Mouse (Mus musculus) hindbrain, embryonic 13.5 days (tissue): ENCODE measurements at regions not wholly inside any gene's neighbourhood (a gene's known extent, or its start where the extent isn't known, plus 50 kb on each side); places are given as distances from the start of the nearest gene placed in this dataset.

Experiments used
- ATAC-seq: fragments of 200-750 bp; cut with Nextera tagmentation; 2 replicates; pipeline ENCODE4 v1.8.0; 2017; ENCODE audit warnings: moderate TSS enrichment; ENCODE audit not compliant: low FRiP score
- H3K27ac ChIP-seq: fragments of 300-500 bp; sonication (generic); 2 replicates; pipeline ENCODE4 v1.5.1; 2015; ENCODE audit warnings: inconsistent platforms, mild to moderate bottlenecking, moderate library complexity
- H3K27me3 ChIP-seq: fragments of 300-500 bp; sonication (generic); 2 replicates; pipeline ENCODE4 v1.6.1; 2015; ENCODE audit warnings: mild to moderate bottlenecking, inconsistent platforms
- H3K36me3 ChIP-seq: fragments of 300-500 bp; sonication (generic); 2 replicates; pipeline ENCODE4 v1.6.1; 2015; ENCODE audit warnings: mild to moderate bottlenecking, inconsistent platforms
- H3K4me1 ChIP-seq: fragments of 300-500 bp; sonication (generic); replicated peaks from 2 replicates; pipeline ENCODE4 v1.6.1; 2015; ENCODE audit warnings: inconsistent platforms
- H3K4me2 ChIP-seq: fragments of 300-500 bp; sonication (generic); 2 replicates; pipeline ENCODE4 v1.6.1; 2015; ENCODE audit warnings: inconsistent platforms, mild to moderate bottlenecking, moderate library complexity
- H3K4me3 ChIP-seq: fragments of 300-500 bp; sonication (generic); 2 replicates; pipeline ENCODE4 v1.5.1; 2015; ENCODE audit warnings: mild to moderate bottlenecking, inconsistent platforms
- H3K9ac ChIP-seq: fragments of 300-500 bp; sonication (generic); 2 replicates; pipeline ENCODE4 v1.6.1; 2015; ENCODE audit warnings: mild to moderate bottlenecking, inconsistent platforms
- H3K9me3 ChIP-seq: fragments of 300-500 bp; sonication (generic); 2 replicates; pipeline ENCODE4 v1.6.1; 2016; ENCODE audit warnings: inconsistent platforms
- WGBS: fragments of 180-500 bp; shearing (Covaris S2); methylation state at CpG from one replicate; pipeline ENCODE4 v1.1.7; 2015; 5-methylcytosine and 5-hydroxymethylcytosine counted together

GRCm38 (mm10) chr10:97368625-97369024, 110.8 kb upstream of the Dcn start:
- Histone ChIP-seq H3K9ac (no peak overlapping the region), H3K4me1 (no peaks in the 10 kb centered on the region), H3K36me3 (no peaks in the 10 kb centered on the region), H3K4me3 (no peak overlapping the region), H3K27ac (no peak overlapping the region), H3K9me3 (no peaks in the 10 kb centered on the region), H3K27me3 (no peaks in the 10 kb centered on the region), H3K4me2 (no peak overlapping the region)
- 77% methylated on average over 3 of the region's 3 CpGs for whole genome bisulfite sequencing
- ATAC-seq: no peak

- no peak for ATAC-seq
- Histone ChIP-seq H3K4me2 (no peak overlapping the region), H3K36me3 (no peaks in the 10 kb centered on the region), H3K27me3 (no peaks in the 10 kb centered on the region), H3K27ac (no peak overlapping the region), H3K4me3 (no peak overlapping the region), H3K9ac (no peak overlapping the region), H3K4me1 (no peaks in the 10 kb centered on the region), H3K9me3 (no peaks in the 10 kb centered on the region)
- WGBS: 19% methylated on average over 2 of the region's 2 CpGs
These were observed 103.6 kb upstream of the Dcn start for GRCm38 (mm10) chr10:97375824-97376223.

GRCm38 (mm10) chr10:97376376-97376775, 103.0 kb upstream of the Dcn start:
- no peaks in the 10 kb centered on the region for H3K36me3 ChIP-seq
- no peaks in the 10 kb centered on the region for H3K4me1 ChIP-seq
- no peak overlapping the region for H3K27ac ChIP-seq
- no peak overlapping the region for H3K4me2 ChIP-seq
- H3K9ac ChIP-seq: no peak overlapping the region
- H3K27me3 ChIP-seq: no peaks in the 10 kb centered on the region
- WGBS: 72% methylated on average over 4 of the region's 4 CpGs
- no peaks in the 10 kb centered on the region for H3K9me3 ChIP-seq
- ATAC-seq: no peak
- H3K4me3 ChIP-seq: no peak overlapping the region

GRCm38 (mm10) chr10:97381586-97381985, 97.8 kb upstream of the Dcn start:
- Histone ChIP-seq H3K4me1 (no peaks in the 10 kb centered on the region), H3K4me3 (no peak overlapping the region), H3K36me3 (no peaks in the 10 kb centered on the region), H3K27me3 (no peaks in the 10 kb centered on the region), H3K9ac (no peak overlapping the region), H3K4me2 (no peak overlapping the region), H3K9me3 (no peaks in the 10 kb centered on the region), H3K27ac (no peak overlapping the region)
- ATAC-seq: no peak

GRCm38 (mm10) chr10:97383881-97384280, 95.5 kb upstream of the Dcn start:
- ATAC-seq: no peak
- 93% methylated on average over 1 of the region's 1 CpGs for WGBS
- no peaks in the 10 kb centered on the region for H3K9me3 ChIP-seq
- H3K36me3 ChIP-seq: no peaks in the 10 kb centered on the region
- H3K4me2 ChIP-seq: no peak overlapping the region
- H3K9ac ChIP-seq: no peak overlapping the region
- no peaks in the 10 kb centered on the region for H3K27me3 ChIP-seq
- no peak overlapping the region for H3K4me3 ChIP-seq
- no peak overlapping the region for H3K27ac ChIP-seq
- no peaks in the 10 kb centered on the region for H3K4me1 ChIP-seq

DNA sequence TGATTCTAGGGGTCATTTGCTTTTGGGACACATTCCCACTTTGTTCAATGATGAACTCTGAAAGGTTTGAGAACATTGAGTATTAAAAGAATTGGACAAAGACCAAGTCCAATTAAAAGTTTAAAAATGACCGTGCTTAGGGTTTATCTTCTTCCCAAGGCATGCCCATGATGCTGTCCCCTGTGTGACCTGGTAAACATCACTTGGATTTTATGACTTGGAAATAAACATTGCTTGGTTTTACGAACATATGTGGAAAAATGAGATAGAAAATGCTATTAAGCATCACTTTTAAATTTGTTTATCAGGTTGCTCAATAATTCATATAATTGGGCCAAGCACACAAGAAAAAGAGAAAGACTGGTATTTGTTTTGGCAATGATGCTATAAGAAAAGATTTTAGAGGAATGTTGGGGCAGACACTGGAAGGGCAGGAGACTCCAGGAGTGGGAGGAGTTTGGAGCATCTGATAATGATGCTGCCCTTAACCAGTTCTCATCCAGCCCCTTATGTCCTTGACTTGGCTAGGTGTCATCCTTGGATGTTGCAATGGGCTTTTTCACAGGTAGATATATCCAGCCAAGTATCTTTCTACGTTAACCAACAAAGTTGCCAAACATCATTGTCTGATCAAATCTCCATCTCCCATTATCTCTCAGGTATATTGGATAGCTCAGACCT, 92.1 kb upstream of the Dcn start:
- Histone ChIP-seq H3K27me3 (no peaks in the 10 kb centered on the region), H3K4me3 (no peak overlapping the region), H3K27ac (no peak overlapping the region), H3K36me3 (no peaks in the 10 kb centered on the region), H3K4me2 (no peak overlapping the region), H3K9me3 (no peaks in the 10 kb centered on the region), H3K9ac (no peak overlapping the region), H3K4me1 (no peaks in the 10 kb centered on the region)
- WGBS: 80% methylated on average over 3 of the region's 3 CpGs
- no peak for ATAC-seq

DNA sequence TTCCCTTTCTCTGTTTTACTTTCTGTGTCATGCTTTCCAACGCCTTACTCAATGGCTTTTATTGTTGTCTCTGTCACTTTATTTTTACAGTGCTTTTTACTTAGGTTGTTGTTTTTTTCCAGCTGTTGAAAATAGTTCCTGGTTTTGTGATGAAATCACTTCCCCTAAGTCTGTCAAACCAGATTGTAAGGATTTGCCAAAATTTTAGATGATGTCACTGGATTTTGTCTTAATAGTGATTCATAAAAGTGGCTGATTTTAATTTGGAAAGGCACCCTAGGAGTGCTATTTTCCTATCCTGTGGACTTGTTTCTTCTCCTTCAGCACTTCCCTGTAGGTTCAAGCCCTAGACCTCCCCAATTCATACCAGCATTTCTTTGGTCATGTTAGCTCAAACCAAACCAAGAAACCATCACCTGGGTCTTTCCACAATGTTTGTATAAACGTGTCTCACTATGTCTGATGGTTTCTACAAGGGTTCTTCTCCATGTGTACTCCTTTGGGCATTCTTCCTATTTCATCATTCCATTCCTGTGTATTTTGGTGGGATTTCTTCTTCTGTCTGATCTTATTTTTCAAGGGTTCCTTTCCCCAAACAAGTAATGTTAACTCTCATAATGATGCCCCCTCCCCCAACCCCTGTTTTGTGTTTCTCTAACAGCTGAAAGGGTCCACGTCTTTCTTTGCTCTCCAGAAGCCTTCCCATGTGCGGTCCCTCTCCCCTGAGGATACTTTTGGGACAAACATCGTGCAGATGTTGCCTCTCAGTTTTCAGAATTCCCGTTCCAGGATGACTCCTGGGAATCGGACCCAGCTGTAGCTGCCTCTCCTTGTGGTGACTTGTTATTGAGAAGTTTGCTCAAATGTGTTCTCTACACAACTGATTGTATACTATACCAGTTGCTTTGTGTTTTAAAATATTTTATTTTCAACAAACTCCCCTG, 89.5 kb upstream of the Dcn start:
- H3K4me2 ChIP-seq: no peak overlapping the region
- no peaks in the 10 kb centered on the region for H3K4me1 ChIP-seq
- no peaks in the 10 kb centered on the region for H3K36me3 ChIP-seq
- WGBS: 73% methylated on average over 7 of the region's 7 CpGs
- H3K9me3 ChIP-seq: no peaks in the 10 kb centered on the region
- no peak overlapping the region for H3K27ac ChIP-seq
- ATAC-seq: no peak
- no peak overlapping the region for H3K9ac ChIP-seq
- no peaks in the 10 kb centered on the region for H3K27me3 ChIP-seq
- H3K4me3 ChIP-seq: no peak overlapping the region

- Histone ChIP-seq H3K4me2 (no peak overlapping the region), H3K9me3 (no peaks in the 10 kb centered on the region), H3K9ac (no peak overlapping the region), H3K4me1 (no peaks in the 10 kb centered on the region), H3K36me3 (no peaks in the 10 kb centered on the region), H3K27ac (no peak overlapping the region), H3K4me3 (no peak overlapping the region), H3K27me3 (no peaks in the 10 kb centered on the region)
- WGBS: 76% methylated on average over 9 of the region's 9 CpGs
- no peak for ATAC-seq
These were observed 82.2 kb upstream of the Dcn start for GRCm38 (mm10) chr10:97397062-97397771.

GRCm38 (mm10) chr10:97397896-97398295, 81.5 kb upstream of the Dcn start:
- H3K9ac ChIP-seq: no peak overlapping the region
- H3K27me3 ChIP-seq: no peaks in the 10 kb centered on the region
- H3K4me2 ChIP-seq: no peak overlapping the region
- H3K36me3 ChIP-seq: no peaks in the 10 kb centered on the region
- no peak for ATAC-seq
- no peaks in the 10 kb centered on the region for H3K9me3 ChIP-seq
- WGBS: 83% methylated on average over 2 of the region's 2 CpGs
- no peaks in the 10 kb centered on the region for H3K4me1 ChIP-seq
- H3K4me3 ChIP-seq: no peak overlapping the region
- no peak overlapping the region for H3K27ac ChIP-seq

DNA sequence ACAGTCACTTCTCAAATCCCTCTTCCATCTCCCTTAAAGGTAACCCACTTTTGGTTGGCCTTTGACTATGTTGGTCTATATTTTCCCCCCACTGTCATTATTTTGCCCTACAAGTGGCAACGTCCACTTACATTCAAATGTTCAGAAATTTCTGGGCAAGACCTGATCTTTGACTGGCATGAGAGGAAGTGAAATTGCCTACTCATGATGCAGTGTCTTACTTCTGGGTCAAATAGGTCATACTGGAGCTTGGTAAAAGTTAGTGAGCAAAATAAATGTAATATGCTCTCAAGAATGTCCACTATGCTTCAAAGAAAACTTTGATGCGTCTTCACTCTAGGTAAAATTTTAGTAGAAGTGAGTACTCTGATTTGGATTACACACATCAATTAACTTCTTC, 76.9 kb upstream of the Dcn start:
- 93% methylated on average over 2 of the region's 2 CpGs for whole genome bisulfite sequencing
- no peaks in the 10 kb centered on the region for H3K4me1 ChIP-seq
- H3K4me3 ChIP-seq: no peak overlapping the region
- no peaks in the 10 kb centered on the region for H3K36me3 ChIP-seq
- no peak for ATAC-seq
- H3K27me3 ChIP-seq: no peaks in the 10 kb centered on the region
- H3K9ac ChIP-seq: no peak overlapping the region
- no peaks in the 10 kb centered on the region for H3K9me3 ChIP-seq
- no peak overlapping the region for H3K27ac ChIP-seq
- no peak overlapping the region for H3K4me2 ChIP-seq

- Histone ChIP-seq H3K27me3 (no peaks in the 10 kb centered on the region), H3K4me3 (no peak overlapping the region), H3K27ac (no peak overlapping the region), H3K9ac (no peak overlapping the region), H3K4me2 (no peak overlapping the region), H3K4me1 (no peaks in the 10 kb centered on the region), H3K36me3 (no peaks in the 10 kb centered on the region), H3K9me3 (no peaks in the 10 kb centered on the region)
- 71% methylated on average over 2 of the region's 2 CpGs for WGBS
- no peak for ATAC-seq
These were observed 75.2 kb upstream of the Dcn start for GRCm38 (mm10) chr10:97404076-97404787.

- Histone ChIP-seq H3K9ac (no peak overlapping the region), H3K4me2 (no peak overlapping the region), H3K36me3 (no peaks in the 10 kb centered on the region), H3K4me1 (no peaks in the 10 kb centered on the region), H3K27ac (no peak overlapping the region), H3K9me3 (no peaks in the 10 kb centered on the region), H3K4me3 (no peak overlapping the region), H3K27me3 (no peaks in the 10 kb centered on the region)
- ATAC-seq: no peak
- 21% methylated on average over 1 of the region's 1 CpGs for WGBS
These were observed 70.2 kb upstream of the Dcn start for GRCm38 (mm10) chr10:97409181-97409581.
